Mouse (Mus musculus): ENCODE results near the gene Msh5.
"Not testable (repeated sequence)": the region's sequence is repeated elsewhere in the genome, so short reads cannot be mapped to it uniquely, and the experiment has no call there.

The Msh5 gene

DNA sequence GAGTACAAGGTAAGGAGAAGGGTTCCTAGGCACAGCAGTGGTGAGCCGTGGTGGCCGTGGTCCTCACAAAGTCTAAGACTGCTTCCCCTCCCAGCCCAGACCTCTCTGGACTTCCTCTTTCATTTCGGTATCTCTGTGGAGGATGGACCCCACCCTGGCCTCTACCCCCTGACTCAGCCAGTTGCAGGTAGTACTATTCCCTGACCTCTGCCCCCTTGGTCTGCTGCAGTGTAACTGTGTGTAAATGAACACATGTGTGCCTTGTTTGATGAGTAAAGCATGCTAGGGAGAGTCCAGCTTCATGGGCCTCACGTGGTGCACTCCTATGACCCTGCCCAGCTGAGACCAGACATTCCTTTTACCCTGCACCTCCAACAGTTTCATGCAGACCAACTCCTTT lies 22.8 kb downstream of the Msh5 start:
- DNase-seq (ENCODE audit: low spot score in 2 of 2), result no peak

DNA sequence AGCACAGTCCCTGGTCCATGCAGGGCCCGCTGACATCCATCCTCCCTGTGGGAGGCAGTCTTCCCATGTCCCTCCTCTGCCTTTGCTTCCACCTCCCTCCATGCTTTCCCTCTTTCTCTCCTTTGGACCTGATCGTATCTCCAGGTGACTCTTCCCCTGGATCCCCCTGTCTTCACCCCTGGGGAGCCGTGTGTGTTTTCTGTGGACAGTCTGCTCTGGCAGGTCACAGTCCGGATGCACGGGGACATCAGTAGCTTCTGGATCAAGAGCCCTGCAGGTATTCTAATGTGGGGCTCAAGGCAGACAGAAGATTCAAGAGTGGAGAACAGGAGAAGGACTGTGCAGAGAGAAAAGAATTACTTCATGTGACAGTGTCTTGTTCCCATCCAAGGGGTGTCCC lies 23.3 kb downstream of the Msh5 start:
- no peak for DNase-seq (ENCODE audit: low spot score in 2 of 2)

DNA sequence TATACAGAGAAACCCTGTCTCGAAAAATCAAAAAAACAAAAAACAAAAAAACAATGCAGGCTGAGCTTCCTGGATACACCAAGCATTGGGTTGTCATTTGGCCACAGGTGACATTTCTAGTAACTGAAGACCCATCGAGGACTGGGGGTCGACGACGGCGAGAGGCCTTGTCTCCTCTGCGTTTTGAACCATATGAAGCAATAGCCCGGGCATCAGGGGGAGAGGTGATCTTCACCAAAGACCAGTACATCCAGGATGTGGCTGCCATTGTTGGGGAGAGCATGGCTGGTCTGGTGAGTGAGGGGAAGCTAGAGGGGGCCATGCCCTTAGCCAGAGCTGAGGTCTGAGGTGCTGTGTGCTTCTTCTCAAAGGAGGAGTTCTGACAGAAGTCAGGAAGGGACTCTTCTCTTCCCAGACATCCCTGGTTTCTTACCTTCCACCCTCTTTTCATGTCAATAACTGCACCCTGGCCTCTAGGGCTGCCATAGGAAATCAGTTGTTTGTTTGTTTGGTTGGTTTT lies 23.9 kb downstream of the Msh5 start:
- DNase-seq (ENCODE audit: low spot score in 2 of 2), result no peak

DNA sequence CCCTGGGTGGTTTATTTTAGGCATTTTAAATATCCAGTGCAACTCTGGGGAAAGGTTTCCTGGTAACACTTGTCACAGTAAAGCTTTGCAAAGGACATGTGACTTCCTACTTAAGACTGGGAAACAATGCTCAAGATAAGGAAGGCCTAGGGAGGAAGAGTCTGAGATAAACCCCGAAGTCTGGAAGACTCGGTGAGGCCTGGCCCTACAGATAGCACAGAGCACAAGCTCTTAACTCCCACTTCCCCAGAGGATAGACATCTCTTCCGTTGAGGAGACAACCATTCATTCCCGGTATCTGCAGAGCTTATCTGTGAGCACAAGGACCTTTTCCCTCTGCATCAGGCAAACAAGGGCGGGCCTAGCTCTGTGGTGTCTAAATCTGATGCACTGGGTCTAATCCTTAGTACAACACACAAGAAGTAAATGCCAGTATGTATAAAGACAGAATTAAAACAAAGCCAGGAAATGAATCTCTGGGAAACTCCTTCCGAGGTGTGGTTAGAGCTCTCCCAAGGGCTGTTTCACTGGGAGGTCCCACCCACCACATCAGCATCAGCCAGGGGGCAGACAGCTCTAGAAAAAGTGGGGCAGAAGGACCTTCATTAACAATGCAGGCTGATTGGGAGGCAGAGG lies 24.6 kb downstream of the Msh5 start:
- DNase-seq (ENCODE audit: low spot score in 2 of 2), result no peak

DNA sequence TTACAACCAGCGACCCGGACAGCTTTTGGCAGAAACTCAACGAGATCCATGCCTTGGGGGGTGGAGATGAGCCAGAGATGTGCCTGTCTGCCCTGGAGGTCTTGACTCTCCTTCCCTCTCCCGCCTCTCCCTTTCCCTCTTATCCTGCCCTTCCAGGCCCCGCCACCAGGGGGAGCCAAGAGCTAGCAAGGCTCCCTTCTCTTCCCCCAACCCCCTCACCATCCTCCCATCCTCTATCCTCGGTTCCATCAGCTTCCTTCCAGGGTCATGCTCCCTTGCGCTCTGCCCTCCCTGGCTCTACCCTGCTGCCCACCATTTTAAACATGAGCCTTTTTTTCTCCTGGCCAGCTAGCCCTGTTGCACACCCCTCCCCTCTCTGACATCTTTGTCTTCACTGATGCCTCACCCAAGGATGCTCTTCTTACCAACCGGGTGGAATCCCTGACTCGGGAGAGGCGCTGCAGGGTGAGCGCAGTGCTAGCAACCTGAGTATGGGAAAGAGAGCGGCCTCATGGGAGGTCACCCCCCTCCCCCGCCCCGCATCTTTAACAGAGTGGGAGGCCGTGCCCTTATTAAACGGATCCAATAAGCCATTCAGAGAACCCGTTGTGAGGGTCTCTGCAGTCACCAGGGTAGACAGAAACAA lies 25.3 kb downstream of the Msh5 start:
- peak; percentile 55 to 90 for DNase-seq (ENCODE audit: low spot score in 2 of 2)

DNA sequence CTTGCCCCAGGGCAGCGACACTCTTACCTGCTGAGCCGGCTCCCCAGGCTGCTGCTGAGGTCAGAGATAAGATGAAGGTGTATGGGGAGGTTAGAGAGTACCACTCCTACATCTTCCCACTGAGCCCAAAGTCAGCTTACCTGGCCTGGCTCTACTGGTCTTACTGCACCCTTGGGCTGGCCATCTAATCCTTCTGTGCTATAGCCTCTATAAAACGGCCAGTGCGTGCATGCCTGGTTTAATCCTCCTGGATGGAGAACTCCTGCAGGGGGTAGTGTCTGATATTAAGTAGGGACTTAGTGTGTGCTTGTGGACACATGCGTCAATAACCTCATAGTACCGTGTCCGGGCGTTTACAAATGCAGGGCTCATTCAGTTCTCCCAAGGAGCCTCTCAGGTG lies 26.0 kb downstream of the Msh5 start:
- DNase-seq (ENCODE audit: low spot score in 2 of 2), result no peak

DNA sequence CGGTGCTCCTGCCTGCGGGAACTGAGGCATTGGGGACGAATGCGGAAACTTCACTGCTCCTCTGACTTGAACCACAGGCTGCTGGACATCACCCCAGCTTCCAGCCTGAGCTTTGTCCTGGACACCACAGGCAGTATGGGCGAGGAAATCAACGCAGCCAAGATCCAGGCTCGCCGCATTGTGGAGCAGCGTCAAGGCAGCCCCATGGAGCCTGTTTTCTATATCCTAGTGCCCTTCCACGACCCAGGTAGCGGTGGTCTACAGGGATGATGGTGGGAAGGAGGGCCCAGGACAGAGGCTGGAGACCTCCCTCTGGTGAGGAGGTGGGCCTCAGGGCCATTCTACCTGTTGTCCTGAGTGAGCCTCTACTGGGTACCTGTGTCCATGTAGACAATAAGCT lies 26.7 kb downstream of the Msh5 start:
- no peak for DNase-seq (ENCODE audit: low spot score in 2 of 2)

DNA sequence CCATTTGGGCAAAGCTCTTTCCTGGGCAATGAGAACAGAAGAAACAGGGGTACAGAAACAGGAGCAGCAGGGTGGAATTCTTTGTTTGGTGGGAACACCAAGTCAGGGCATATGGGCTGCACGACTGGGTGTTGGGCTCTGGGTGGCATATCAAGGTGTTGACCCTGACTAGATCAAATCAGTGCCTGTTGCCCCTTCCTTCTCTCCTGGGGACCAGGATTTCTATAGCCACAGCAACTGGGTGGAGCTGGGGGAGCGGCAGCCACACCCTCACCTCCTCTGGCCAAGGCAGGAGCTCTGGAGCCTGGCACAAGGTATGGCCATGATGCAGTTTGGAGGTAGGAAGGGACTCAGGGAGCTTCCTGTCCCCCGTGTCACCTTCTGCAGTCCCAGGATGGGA lies 28.4 kb downstream of the Msh5 start:
- DNase-seq (ENCODE audit: low spot score in 2 of 2), result no peak

DNA sequence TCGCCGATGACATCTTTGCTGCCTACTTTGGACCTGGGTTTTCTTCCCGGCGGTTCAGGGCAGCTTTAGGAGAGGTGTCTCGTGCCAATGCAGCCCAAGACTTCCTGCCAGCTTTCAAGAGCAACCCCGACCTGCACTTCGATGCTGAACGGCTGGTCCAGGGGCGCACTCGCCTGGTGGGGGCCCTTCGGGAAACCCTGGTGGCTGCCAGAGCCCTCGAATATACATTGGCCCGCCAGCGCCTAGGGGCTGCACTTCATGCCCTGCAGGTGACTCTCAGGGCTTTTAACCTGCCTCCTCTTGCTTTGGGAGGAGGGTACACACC lies 28.9 kb downstream of the Msh5 start:
- DNase-seq (ENCODE audit: low spot score in 2 of 2), result no peak

DNA sequence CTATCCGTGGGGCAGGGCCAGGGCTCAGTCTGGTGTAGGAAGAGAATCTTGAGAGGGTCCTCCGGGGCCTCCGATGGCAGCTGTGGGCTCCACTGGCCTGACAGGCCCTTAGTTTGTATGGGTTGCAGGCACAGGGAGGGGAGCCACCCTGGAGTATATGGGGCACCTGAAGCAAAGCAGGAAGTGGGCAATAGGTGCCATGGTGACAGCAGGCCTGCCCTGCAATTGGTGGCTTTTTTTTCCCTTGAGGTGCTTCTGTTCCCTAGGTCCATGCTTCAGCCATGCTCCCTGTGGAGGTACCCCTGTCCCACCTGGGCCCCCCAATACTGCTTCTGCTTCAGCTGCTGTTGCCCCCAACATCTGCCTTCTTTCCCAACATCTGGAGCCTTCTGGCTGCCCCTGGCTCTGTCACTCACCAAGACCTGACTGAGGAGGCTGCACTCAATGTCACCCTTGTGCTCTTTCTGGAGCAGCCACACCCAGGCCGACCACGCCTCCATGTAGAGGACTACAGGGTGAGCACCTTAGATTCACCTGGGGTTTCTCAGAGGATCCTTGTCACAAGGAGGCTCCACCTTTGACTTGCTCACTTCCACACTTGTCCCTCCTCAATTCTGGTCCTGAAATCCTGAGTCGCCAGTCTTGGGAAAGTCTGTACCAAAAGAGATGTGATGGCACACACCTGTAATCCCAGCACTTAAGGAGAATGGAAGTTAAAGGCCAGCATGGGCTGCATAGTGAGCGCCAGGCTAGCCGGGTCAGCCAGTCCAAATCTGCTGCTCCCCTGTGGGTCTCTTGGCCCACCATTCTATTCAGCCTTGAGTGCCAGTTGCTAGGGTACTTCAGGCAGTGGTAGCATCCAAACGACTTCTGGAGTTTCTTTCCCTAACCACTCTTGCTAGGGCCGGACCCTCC lies 29.5 kb downstream of the Msh5 start:
- no peak for DNase-seq (ENCODE audit: low spot score in 2 of 2)

DNA sequence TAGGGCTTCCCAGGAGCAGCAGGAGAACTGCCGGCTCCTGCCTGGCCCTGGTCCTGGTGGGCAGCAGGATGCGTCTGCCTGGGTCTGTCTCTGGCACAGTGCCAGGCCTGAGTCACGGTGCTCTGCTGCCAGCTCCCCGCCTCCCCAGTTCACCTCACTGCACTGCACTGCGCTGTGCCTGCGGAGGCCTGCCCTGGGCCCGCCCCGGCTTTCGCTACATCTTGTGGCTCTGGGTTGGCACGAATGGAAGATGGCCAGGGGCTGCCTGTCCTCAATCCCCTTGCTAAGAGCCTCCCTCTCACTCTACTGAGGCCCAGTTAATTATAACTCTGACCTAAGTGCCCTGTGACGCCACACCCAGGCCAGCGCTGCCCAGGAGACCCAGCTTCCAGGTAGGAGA lies 30.2 kb downstream of the Msh5 start, which contains the start of gene Vwa7:
Gene Vwa7 (plus strand): TSS at position 204 of the 400 bp plus-strand sequence.
- DNase-seq (ENCODE audit: low spot score in 2 of 2), result no peak

DNA sequence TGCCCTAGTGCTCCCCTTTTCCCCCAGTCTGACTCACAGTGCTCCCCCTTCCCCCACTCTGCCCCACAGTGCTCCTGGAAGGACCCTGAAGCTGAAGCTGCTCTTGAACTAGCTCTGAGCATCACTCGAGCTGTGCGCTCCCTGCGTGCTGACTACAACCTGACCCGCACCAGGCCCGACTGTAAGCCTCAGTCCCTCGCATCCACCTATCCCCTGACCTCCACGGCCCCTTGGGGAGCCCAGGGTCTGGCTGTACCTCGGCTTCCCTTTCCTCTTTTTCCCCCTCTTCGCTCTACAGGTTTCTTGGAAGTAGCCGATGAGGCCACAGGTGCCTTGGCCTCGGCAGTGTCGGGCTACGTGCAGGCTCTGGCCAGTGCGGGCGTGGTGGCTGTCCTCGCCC lies 31.2 kb downstream of the Msh5 start:
- DNase-seq (ENCODE audit: low spot score in 2 of 2), result no peak

DNA sequence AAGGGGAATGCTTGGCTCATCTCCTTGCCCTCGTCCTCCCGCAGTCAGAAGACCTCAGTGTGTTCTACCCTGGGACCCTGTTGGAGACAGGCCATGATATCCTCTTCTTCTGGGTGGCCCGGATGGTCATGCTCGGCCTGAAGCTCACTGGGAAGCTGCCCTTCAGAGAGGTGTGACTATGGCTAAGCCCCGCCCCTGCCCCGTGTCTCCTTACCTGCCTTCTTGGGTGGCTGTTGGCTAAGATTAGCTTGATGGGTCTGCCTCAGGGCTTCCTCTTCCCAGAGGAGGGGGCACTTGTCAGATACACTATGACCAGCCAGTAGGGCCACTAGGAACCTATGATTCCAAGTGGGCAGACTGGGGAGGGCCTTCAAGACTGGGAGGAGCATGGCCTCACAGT lies 33.3 kb downstream of the Msh5 start:
- no peak for DNase-seq (ENCODE audit: low spot score in 2 of 2)

DNA sequence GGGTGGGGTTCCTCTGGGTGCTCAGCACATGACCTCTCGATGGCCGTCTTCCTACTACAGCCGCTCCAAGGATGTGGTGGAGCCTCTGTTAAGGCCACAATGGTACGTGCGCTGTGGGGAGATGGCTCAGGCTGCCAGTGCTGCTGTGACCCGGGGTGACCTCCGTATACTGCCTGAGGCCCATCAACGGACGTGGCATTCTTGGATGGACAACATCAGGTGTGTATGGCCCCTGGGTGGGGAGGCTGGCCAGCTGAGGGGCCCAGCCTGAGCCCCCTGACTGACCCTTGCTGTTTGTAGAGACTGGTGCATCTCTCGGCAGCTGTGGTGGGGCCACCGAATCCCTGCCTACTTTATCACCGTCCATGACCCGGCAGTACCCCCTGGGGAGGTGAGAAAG lies 34.1 kb downstream of the Msh5 start:
- no peak for DNase-seq (ENCODE audit: low spot score in 2 of 2)

DNA sequence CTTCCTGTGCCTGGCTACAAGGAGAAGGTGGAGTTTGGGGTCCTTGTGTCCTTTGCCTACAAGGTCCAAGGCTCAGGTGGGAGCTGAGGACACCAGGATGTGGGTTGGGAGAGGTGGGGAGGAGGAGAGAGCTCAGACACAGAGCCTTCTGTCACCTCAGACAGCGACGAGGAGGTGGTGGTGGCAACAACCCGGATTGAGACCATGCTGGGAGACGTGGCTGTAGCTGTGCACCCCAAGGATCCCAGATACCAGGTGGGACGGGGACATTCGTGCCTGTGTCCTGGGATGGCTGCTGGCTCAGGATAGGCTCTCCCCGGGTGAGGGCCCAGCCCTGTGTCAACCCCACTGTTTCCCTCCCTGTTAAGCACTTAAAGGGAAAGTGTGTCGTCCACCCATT lies 35.1 kb downstream of the Msh5 start:
- no peak for DNase-seq (ENCODE audit: low spot score in 2 of 2)

DNA sequence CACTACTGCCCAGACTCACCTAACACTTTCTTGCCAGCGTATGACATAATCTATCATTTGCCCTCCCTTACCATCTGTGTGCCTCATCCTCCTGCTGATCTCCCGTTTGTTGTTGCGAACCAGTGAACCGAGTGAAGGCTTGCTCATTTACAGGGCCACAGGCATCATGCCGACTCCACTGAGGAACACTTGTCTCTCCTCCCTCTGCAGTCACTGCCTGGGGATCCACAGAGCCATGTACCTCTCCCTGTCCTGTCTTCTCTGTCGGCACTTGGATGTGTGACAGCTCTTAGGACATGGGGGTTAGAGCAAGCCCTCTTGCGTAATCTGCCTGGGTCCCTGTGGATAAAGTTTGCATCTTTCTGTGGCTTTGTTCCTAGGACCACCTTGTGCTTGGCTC lies 37.0 kb downstream of the Msh5 start:
- DNase-seq (ENCODE audit: low spot score in 2 of 2), result no peak

DNA sequence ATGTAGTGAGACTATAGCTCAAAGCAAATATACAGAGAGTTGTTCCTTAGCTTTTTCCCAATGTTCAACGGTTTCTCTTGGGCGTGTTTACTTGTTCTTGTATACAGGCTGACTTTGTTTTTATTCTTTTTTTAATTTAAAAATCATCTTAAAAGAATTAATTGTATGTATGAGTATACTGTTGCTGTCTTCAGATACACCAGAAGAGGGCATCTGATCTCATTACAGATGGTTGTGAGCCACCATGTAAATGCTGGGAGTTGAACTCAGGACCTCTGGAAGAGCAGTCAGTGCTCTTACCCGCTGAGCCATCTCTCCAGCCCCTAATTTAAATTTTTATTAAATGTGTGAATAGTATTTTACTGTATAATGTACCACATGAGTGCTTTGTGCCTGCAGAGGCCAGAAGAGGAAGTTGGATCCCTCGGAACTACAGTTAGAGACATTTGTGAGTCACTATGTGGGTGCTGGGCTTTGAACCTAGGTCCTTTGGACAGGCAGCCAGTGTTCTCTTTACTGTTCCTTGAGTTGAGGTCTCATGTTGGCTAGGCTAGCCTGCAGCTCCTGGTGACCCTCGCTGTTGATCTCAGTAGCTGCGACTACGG lies 39.1 kb downstream of the Msh5 start:
- DNase-seq (ENCODE audit: low spot score in 2 of 2), result no peak

DNA sequence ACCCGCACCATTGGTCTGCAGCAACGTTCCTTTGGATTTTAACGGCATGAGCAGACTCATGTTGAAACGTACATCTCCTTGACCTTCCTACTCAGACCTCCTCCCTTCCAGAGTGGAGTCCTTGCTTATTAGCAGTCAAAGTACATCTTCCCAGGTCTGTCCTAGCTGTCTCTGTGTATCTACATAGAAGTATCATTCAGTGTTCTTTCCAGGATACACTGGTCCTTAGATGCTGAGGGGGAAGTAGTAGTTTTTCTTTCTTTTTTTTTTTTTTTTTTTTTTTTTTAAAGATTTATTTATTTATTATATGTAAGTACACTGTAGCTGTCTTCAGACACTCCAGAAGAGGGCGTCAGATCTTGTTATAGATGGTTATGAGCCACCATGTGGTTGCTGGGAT lies 40.6 kb downstream of the Msh5 start:
- DNase-seq (ENCODE audit: low spot score in 2 of 2), result not testable (repeated sequence)

DNA sequence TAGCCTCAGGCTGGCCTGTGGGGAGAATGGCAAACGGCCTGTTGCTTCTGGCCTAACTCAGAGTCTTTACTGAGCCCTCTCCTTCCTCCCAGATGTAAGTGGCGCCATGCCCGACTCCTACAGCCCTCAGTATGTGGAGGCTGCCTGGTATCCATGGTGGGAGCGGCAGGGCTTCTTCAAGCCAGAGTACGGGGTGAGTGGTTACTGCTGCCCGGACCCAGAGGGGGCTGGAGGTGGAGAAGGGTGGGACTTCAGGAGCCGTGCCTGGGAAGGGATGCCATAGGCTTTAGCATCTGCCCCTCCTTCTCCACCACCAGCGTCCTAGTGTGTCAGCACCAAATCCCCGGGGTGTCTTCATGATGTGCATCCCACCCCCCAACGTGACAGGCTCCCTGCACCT lies 41.4 kb downstream of the Msh5 start:
- no peak for DNase-seq (ENCODE audit: low spot score in 2 of 2)

DNA sequence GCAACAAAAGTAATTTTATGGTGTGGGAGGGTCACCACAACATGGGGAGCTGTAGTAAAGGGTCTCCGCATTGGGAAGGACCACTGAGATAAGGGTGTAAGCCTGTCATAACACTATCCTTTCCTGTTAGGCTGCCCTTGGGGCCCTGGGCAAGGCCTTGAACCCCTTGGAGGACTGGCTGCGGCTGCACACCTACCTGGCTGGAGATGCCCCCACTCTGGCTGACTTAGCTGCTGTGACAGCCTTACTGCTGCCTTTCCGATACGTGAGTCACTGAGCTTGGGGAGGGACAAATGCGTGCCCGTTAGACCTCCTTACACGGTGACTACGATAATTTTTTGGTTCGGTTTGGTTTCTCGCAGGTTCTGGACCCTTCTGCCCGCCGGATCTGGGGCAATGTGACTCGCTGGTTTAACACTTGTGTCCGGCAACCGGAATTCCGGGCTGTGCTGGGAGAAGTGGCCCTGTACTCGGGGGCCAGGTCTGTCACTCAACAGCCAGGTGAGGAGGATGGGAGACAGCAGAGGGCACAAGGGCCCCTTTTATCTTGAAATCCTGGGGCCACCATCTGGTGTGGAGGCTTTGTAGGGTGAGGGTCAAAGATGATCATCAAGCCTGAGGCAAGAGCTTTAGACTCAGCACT lies 42.3 kb downstream of the Msh5 start:
- DNase-seq (ENCODE audit: low spot score in 2 of 2), result no peak

DNA sequence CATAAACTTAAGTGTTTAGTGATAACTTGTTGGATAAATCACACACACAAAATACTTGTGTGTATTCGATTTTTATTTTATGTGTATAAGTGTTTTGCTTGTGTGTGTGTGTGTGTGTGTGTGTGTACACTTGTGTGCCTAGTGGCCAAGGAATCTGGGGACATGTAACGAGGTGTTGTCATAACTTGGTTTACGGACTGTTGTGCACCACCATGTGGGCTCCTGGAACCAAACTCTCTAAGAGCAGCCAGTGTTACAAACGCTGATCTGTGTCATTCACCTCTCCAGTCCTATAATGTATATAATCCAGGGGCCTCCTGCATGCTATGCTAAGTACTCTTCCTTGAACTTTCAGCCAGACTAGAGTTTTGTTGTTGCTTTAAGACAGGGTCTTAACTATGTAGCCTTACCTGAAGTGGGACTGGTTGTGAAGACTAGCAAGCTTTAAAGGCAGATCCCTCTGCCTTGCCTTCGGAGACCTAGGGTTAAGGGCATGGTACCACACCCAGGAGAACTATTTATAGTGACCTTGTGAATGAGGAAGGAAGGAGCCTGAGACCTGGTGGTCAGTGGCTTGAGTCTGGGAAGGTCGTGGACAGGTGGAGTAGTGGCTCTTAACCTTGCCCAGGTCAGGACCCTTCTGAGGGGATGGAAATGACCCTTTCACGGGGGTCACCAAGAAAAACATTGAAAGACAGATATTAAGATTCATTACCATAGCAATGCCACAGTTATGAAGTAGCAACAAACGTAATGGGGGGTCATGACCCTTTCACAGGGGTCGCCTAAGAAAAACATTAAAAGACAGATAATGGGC lies 43.3 kb downstream of the Msh5 start:
- DNase-seq (ENCODE audit: low spot score in 2 of 2), result no peak
